Mouse (Mus musculus) myocyte (in vitro differentiated cells): Measurements from ENCODE around the gene Zfp986.
"Not testable (repeated sequence)": the region's sequence is repeated elsewhere in the genome, so short reads cannot be mapped to it uniquely, and the experiment has no call there.

Experiments used
- CEBPB ChIP-seq: IDR thresholded peaks from 2 replicates; pipeline ENCODE4 v1.6.1; 2011; ENCODE audit warnings: mild to moderate bottlenecking, moderate library complexity; ENCODE audit not compliant: poor library complexity, insufficient read depth, severe bottlenecking
- E2F4 ChIP-seq: IDR thresholded peaks from one replicate; pipeline ENCODE4 v1.6.1; 2011; ENCODE audit warnings: mild to moderate bottlenecking, control low read depth, moderate library complexity; ENCODE audit not compliant: insufficient read depth
- MAX ChIP-seq: IDR thresholded peaks from one replicate; pipeline ENCODE4 v1.6.1; 2011; ENCODE audit warnings: low read depth, mild to moderate bottlenecking, control low read depth
- MYOD1 ChIP-seq, 3 experiments: IDR thresholded peaks; one replicate each; pipeline ENCODE4 v1.6.1; 2011; ENCODE audit warnings: control low read depth in 2 of 3, low read depth in 2 of 3, mild to moderate bottlenecking in 2 of 3, moderate library complexity in 1 of 3; ENCODE audit not compliant: insufficient read length in 2 of 3, control insufficient read depth in 1 of 3
- MYOG ChIP-seq, 3 experiments: IDR thresholded peaks; one replicate each; pipeline ENCODE4 v1.6.1; 2011; ENCODE audit warnings: control low read depth in 2 of 3, low read depth in 2 of 3, mild to moderate bottlenecking in 2 of 3; ENCODE audit not compliant: insufficient read length in 2 of 3, control insufficient read depth in 1 of 3, insufficient read depth in 1 of 3
- POLR2A ChIP-seq: IDR thresholded peaks from one replicate; pipeline ENCODE4 v1.6.1; 2011; ENCODE audit warnings: low read depth, mild to moderate bottlenecking, control low read depth, moderate library complexity; ENCODE audit not compliant: insufficient read length
- POLR2AphosphoS2 ChIP-seq: IDR thresholded peaks from one replicate; pipeline ENCODE4 v1.6.1; 2011; ENCODE audit warnings: low read depth, control low read depth; ENCODE audit not compliant: insufficient read length
- REST ChIP-seq: IDR thresholded peaks from one replicate; pipeline ENCODE4 v1.6.1; 2011; ENCODE audit warnings: mild to moderate bottlenecking, control low read depth, moderate library complexity; ENCODE audit not compliant: insufficient read depth, insufficient read length
- SRF ChIP-seq: IDR thresholded peaks from one replicate; pipeline ENCODE4 v1.6.1; 2011; ENCODE audit warnings: low read depth; ENCODE audit not compliant: control insufficient read depth, insufficient read length
- TCF12 ChIP-seq: IDR thresholded peaks from one replicate; pipeline ENCODE4 v1.6.1; 2011; ENCODE audit warnings: mild to moderate bottlenecking, control low read depth; ENCODE audit not compliant: poor library complexity, insufficient read depth, severe bottlenecking
- TCF3 ChIP-seq: IDR thresholded peaks from one replicate; pipeline ENCODE4 v1.6.1; 2011; ENCODE audit warnings: low read depth, control low read depth; ENCODE audit not compliant: insufficient read length
- USF1 ChIP-seq: IDR thresholded peaks from one replicate; pipeline ENCODE4 v1.6.1; 2011; ENCODE audit warnings: low read depth, mild to moderate bottlenecking, control low read depth, moderate library complexity

DNA sequence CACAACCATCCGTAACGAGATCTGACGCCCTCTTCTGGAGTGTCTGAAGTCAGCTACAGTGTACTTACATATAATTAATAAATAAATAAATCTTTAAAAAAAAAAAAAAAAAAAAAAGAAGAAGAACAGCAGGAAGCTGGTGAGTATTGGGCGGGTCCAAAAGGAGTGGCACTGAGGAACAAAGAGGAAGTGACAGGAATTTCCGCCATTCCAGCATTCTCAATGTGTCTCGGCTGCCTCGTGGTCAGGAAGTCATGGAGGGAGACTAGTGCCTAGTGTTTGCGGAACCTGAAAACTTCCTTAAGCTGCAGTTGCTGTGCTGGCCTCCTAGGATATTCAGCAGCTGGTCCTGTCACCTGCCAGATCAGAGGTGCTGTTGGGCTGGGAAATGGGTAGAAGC lies 4.7 kb upstream of the Zfp986 start:
- TF ChIP-seq POLR2AphosphoS2; MYOG (IDR thresholded peaks at IDR 0.05; ENCODE audit: control insufficient read depth in 1 of 3, insufficient read depth in 1 of 3, insufficient read length in 2 of 3, low read depth in 2 of 3); POLR2A; MYOD1 (IDR thresholded peaks at IDR 0.05; ENCODE audit: control insufficient read depth in 1 of 3, insufficient read length in 2 of 3, low read depth in 2 of 3); E2F4; MAX; CEBPB; USF1; TCF12; SRF; TCF3; REST: not testable (repeated sequence)
